In genomic region chr5:112050906-112051305, GRCm38 (mm10) we compare ENCODE assay signal across 11 mouse cellular contexts.
DNase-seq lines count a peak whose midpoint lies in the region; ATAC-seq and TF ChIP-seq lines count a peak whose summit lies in the region.
"Had no signal": no experiment of that assay in that cellular context is flagged by ENCODE, and none has a peak within 500 bp of the region (broad histone marks: within the 10 kb centered on the region; RNA-seq: fewer than 3 reads in every experiment).

No protein-coding gene starts in this region.

- ATAC-seq in hindbrain, postnatal 0 days = 0 out of 2 replicates have a peak, but pooled peaks have one; percentile 10
- ATAC-seq in activated CD4-positive, CD25-positive, alpha-beta regulatory T cell, adult 4 months = no peak

- no peak overlapping the region for H3K9ac ChIP-seq in hindbrain, postnatal 0 days (replicated peaks; ENCODE audit: low read length)

- no peaks in the 10 kb centered on the region for H3K9me3 ChIP-seq in hindbrain, postnatal 0 days (ENCODE audit: low read length)

- no peaks in the 10 kb centered on the region for H3K27me3 ChIP-seq in hindbrain, postnatal 0 days (ENCODE audit: insufficient read depth, low read length)

- no peaks in the 10 kb centered on the region for H3K4me1 ChIP-seq in hindbrain, postnatal 0 days (ENCODE audit: insufficient read depth, low read length)

- H3K36me3 ChIP-seq in hindbrain, postnatal 0 days (ENCODE audit: insufficient read depth, low read length) = no peaks in the 10 kb centered on the region
- H3K36me3 ChIP-seq: G1E had no signal

- DNase-seq in adrenal gland, postnatal 10 days = peak; percentile 11
- DNase-seq in adrenal gland, adult (ENCODE audit: inconsistent age in 2 of 2, low spot score in 1 of 2) = no peak
- peak; percentile 46 to 54 for DNase-seq in left cerebral cortex, adult 18-20 months (ENCODE audit: low spot score in 2 of 2)
- no peak for DNase-seq in left cerebral cortex, adult 11 months (ENCODE audit: low spot score)
- peak; percentile 80 for DNase-seq in brain, embryonic 14.5 days (ENCODE audit: low read depth)
- peak; percentile 58 for DNase-seq in hindbrain, postnatal 0 days (ENCODE audit: low spot score)
- DNase-seq in spleen, postnatal 36 days (ENCODE audit: low spot score in 2 of 2) = no peak
- DNase-seq: kidney, postnatal 14 days had no signal

- 46% methylated on average over 5 of the region's 5 CpGs for WGBS in hindbrain, postnatal 0 days

- no peak for TF ChIP-seq CTCF in brain, embryonic 14.5 days (IDR thresholded peaks at IDR 0.05; ENCODE audit: borderline replicate concordance, extremely low read depth, insufficient read depth, insufficient read length)
- TF ChIP-seq CTCF in hindbrain, postnatal 0 days (IDR thresholded peaks at IDR 0.05; ENCODE audit: low read depth) = no peak

- no peak overlapping the region for H3K4me2 ChIP-seq in hindbrain, postnatal 0 days (ENCODE audit: low read depth, low read length)

- no peak overlapping the region for H3K27ac ChIP-seq in hindbrain, postnatal 0 days

- no peak for TF ChIP-seq POLR2A in brain, embryonic 14.5 days (IDR thresholded peaks at IDR 0.05; ENCODE audit: borderline replicate concordance, extremely low read depth, insufficient read depth, insufficient read length, poor library complexity, severe bottlenecking)

- H3K4me3 ChIP-seq in hindbrain, postnatal 0 days (ENCODE audit: low read length) = no peak overlapping the region
- H3K4me3 ChIP-seq: myocyte had no signal

Comparison
In these comparisons a context has a peak if more than half of its experiments do, and no peak if none do; other contexts are left out.
1. DNase-seq: peak in adrenal gland, postnatal 10 days (single experiment), left cerebral cortex, adult 18-20 months (2 of 2), brain, embryonic 14.5 days (single experiment) and hindbrain, postnatal 0 days (single experiment); none in adrenal gland, adult (0 of 2), left cerebral cortex, adult 11 months (single experiment) and spleen, postnatal 36 days (0 of 2).